Mouse (Mus musculus): ENCODE results near the gene Gm49395. TPM values are rescaled to one million over a fixed set of nuclear protein-coding genes. Genes with fewer than 3 reads are reported as not detected.

The Gm49395 gene
- 10 to 100 TPM; 10.8 to 13.2 TPM for total RNA-seq (2021)
- long read RNA-seq, experiment 1, partial matches to known transcripts = 1 of 2 reads
- long read RNA-seq, experiment 1, other reads (novel, unspliced or antisense) = 0 of 2 reads
- long read RNA-seq, experiment 2, partial matches to known transcripts = 0 of 2 reads
- long read RNA-seq, experiment 2, other reads (novel, unspliced or antisense) = 2 of 2 reads

DNA sequence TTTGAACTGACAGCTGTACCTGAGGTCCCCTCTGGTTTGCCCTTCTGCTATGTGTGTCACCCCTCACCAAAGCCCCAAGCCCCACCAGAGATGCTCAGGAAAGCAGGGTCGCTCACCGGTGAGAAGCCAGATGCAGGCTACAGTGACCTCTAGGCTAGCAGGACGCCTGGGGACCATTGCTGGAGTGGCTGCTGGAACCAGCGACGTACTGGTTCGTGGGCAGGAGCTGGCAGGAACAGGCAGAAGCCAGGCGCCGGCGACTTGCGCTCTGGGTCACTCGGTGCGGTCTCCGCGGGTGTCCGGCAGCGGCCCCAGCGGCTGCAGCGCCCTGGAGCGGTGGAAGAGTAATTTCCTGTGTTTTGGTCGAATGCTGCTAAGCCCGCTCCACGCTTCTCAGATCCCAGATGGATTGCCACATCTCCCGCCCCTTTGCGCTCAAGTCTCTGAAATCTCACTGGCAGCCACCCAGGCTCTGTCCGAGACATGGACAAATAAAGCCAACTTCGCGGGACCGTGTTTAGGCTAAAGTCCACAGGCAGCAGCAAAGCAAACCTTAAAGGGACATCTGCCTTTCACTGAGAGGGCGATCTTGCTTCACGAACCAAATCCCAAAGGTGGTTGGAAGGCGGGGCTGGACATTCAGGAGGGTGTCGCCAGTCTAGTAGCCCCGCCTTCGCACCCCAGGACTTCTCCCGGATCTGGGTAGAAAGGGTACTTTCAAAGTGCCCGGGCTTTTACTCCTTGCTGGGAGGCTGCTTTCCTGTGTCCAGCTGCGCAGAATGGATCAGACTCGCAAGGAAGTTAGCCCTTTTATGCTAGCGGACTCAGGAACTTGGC, at the start of gene Gm49395, which contains the start of gene Itga1:
TSS of gene Gm49395 (minus strand) at position 567 of the 837 bp plus-strand sequence.
TSS of gene Itga1 (minus strand) at position 610 of the 837 bp plus-strand sequence.
- peak; percentile 88 for DNase-seq

DNA sequence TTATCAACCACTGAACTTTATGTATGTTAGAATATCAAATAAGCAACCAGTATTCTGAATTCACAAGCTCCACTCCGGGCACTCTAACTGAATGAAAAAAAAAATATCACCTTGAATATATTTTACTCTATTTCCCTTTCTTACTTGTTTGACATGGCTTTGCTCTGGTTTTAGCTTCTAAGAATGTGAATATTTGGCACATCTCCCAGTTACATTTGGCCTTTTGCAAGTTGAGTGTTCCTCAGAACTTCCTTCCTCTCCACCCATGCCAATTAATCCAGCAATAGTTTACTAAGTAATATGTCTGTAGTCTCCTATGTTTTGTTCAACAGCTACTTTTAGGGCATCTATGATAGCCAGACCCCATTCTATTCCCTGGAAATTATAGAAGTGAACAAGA, 48.9 kb upstream of the Gm49395 start:
- no peak for DNase-seq

DNA sequence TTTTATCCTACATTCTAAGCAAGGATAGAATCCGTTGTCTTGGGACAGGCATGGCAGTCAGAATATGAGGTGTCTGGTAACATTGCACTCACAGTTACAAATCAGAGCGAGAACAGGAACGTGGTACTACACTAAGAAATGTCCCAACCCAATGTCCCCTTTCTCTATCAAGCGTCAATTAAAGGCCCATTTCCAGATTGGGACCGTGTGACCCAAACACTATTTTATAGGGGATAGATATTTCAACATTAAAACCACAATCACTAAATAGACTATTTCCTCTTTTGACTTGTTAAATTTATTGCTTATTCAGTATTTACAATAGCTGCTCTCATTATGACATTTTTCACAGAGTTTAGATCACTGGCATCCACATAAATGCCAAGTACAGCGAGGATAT, 48.1 kb upstream of the Gm49395 start:
- DNase-seq = no peak

GRCm38 (mm10) chr13:115143575-115143974, 41.9 kb upstream of the Gm49395 start:
- DNase-seq = no peak

GRCm38 (mm10) chr13:115142066-115142465, 40.3 kb upstream of the Gm49395 start:
- DNase-seq = no peak

DNA sequence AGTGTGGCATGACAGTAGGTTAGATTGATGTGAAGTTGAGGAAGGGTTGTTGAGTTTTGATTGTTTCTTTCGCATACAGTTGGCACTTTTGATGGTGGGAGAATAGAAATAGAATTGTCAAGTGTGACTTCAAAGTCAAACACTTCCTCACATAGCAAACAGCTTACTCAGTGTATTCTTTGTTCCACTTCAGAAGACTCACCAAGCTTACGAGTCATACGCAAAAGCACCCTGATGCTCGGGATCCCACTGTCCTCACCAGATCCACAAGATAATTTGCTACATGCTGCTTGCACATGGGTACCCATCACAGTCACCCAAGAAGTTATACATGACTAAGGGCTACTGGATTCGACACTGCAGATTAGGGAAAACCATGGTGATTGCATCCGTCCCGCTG, 36.8 kb upstream of the Gm49395 start:
- no peak for DNase-seq

DNA sequence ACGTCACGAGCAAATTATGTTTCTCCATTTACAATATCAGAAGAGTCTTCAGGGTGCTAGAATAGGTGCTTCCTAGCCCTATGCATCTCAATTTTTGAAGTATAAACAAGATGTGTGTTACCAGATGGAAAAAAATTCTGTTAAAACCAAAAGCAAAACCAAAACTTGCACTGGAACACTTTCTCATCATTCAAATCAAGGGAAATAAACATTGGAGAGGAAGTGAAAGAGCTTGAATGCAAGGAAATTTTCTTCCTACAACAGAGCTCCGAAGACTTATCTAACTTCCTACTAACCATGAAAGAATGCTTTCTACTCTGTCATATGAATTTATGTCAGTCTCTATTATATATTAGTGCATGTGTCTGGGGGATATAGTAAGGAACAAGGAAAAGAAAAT, 35.0 kb upstream of the Gm49395 start:
- no peak for DNase-seq

DNA sequence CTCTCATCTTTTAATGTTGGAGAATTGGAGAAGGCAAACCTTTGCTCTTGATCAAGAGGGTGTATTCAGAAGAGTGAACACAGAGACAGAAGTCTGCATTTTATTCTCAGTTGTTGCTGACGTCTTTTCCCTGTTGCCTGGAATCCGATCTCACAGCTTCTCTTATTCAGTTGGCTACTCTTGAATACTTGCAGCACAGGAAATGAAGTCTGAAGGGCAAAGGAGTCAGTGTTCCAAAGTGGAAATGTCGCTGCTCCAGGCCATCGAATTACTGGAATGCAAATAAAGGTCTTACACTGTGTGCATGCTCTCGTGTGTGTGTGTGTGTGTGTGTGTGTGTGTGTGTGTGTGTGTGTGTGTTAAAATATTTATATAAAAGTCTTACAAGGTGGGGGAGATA, 30.7 kb upstream of the Gm49395 start:
- DNase-seq = peak; percentile 3

GRCm38 (mm10) chr13:115131381-115131780, 29.7 kb upstream of the Gm49395 start:
- DNase-seq = no peak

DNA sequence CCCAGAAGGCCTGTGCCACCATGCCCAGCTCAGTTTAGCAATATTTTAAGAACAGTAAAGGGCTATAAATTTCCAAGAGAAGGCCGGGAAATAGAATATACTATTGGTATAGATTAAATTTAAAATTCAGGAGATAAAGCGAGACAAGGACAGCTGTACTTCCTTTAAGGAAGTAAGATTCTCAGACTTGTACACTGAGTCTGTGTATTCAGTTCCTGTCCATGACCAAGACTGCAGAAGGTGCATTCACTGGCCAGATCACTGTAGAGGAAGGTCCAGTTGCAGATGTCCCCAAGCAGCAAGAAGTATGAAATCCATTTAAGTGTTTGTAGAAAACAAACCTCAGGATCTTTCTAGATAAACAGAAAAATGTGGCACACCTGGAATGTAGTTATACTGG, 28.3 kb upstream of the Gm49395 start:
- DNase-seq = no peak

DNA sequence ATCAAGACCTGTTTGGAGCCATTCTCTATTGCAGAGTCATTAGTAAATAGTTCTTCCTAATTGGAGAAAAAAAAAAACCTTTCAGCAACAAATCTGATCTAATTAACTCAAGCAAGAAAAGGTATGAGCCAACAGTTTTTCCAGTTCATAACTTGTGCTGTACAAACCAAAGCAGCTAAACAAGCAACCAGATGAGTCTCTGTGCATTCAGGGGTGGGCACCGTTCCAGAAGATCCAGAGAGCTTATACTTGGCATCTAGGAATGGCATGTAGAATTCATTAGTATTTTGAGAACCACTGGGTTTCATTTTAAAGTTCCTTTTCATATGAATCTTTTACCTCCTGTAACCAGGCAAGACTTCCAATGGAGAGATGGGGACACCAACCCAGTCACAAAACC, 26.1 kb upstream of the Gm49395 start:
- DNase-seq = no peak

DNA sequence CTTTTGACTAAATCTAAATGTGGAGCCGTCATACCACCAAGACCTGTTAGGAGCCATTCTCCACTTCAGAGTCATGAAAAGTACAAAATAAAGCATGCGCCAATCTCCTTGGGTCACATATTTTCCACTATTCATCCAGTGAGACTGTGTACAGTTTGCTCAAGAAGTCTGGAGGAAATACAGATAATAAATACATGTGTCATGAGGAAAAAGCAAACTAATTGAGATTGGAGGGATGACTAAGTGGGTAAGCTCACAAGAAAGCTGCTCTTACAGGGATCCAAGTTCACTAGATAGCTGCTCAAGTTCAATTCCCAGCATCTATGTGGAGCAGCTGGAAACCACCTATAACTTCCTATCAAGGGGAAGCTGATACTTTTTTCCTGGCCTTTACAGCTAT, 24.8 kb upstream of the Gm49395 start:
- no peak for DNase-seq

DNA sequence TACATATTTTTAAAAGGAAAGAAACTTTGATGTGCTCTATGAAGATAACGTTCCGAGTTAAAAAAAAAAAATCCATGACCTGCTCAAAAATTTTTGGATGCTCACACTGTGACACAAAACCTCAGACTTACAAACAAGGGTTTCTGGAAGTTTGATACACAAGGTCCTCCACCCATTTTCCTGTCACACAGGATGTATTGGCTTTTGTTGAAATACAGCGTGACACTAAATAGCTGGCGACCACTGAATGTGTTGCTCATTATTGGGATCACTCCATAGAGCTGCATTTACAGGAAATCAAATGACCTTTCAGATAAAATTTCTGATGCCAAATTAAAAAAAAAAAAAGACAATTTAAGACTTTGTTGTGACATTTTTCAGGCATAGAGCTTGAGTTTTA, 23.4 kb upstream of the Gm49395 start:
- no peak for DNase-seq

DNA sequence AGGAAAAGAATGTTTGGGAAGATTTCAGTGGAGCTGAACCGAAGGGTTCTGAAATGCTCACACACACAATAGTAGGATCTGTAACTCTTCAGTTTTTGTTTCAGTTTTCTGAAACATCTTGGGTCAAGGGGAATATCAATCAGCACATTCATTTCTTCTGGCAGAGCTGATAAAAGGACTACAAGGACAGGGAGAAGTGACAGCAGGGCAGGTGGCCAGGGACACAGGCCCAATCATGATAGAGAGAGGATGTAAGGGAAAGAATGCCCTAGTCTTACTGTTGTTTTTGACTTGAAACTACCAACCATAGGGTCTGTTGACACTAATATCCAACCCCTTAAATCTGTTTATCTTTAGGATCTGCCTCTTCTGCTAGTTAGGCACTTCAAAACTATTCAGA, 22.8 kb upstream of the Gm49395 start:
- DNase-seq = peak; percentile 69

- no peak for DNase-seq
Measured at GRCm38 (mm10) chr13:115118756-115119155, 17.0 kb upstream of the Gm49395 start.

DNA sequence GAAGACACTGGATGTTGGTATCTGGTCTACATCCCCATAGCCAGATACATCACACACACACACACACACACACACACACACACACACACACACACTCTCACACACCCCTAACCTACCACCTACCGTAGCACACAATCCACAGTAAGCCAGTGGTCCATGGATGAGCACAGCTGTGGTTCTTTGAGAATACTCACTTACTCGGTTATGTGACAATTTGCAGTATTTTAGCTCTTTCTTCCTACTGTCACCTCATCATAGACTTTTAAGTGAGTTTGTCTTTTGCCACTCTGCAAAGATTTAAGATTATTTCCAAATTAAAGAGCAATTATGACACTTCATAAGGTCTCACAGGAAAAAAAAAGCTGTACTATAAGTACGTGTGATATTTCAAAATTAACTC, 16.5 kb upstream of the Gm49395 start:
- no peak for DNase-seq

DNA sequence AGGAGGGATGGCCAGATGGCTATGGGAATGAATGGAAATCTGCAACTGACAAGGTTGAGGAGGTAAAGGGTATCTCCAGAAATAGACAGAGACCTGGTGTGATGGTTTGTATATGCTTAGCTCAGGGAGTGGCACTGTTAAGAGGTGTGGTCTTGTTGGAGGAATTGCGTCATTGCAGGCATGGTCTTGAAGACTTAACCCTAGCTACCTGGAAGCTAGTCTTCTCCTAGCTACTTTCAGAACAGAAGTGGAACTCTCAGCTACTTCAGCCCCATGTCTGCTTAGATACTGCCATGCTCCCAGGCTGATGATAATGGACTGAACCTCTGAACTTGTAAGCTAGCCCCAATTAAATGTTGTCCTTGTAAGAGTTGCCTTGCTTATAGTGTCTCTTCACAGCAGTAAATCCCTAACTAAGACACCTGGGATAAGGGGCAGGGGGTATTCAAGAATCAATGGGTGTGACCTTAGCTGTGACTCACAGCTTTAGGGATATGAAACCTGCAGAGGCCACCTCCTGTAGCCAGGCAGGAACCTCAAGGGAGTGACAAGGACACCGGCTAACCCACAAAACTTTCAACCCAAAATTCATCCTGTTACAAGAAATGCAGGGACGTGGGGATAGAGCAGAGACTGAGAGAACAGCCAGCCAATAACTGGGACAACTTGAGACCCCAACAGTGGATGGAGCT, 15.4 kb upstream of the Gm49395 start:
- no peak for DNase-seq

- DNase-seq = no peak
Measured at GRCm38 (mm10) chr13:115109628-115110027, 7.9 kb upstream of the Gm49395 start.

DNA sequence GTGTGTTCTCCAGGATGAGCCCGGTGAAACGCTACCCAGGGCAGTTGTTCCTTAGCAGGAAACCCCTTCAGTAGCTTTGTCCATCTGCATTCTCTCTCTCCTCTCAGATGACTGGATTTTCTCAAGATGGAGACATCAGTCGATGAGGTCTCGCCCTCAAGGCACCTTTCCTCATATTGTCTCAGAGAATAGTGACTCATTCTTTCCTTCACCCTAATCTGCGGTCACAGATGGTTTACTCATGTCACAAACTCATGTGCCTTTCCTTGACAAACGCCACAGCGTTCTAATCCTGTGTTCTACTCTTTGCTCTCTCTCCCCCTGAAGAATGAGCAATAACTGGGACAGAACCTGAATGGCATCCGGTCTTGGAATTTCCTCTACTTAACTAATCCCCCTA, 5.7 kb upstream of the Gm49395 start:
- no peak for DNase-seq

GRCm38 (mm10) chr13:115106183-115106582, 4.5 kb upstream of the Gm49395 start:
- DNase-seq = no peak

DNA sequence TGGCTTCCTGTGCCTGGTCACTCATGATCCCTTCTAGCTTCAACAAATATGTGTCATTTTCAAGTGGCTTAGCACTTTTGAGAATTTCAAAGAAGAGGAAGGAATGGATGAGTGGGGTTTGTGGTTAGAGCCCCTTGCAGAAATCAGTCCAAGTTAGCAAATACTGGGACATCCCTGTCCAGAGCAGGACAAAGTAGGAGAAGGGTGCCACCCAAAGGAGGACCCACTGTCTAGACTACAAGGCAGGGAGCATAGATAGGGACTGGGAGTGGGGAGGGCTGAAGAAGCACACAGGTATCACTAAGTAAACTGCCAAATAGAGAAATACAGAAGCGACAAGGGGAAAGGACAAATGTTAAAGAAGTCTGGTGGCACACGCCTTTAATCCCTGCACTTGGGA, 1.0 kb upstream of the Gm49395 start:
- no peak for DNase-seq

GRCm38 (mm10) chr13:115100381-115101177, 1.1 kb downstream of the Gm49395 start:
- no peak for DNase-seq
